Mouse (Mus musculus): ENCODE results near the gene Frmd4b. TPM values are rescaled to one million over a fixed set of nuclear protein-coding genes. Genes with fewer than 3 reads are reported as not detected.
A peak's percentile ranks its signal among the peaks of the same experiment; 100 is the strongest.

Frmd4b gene
- polyA plus RNA-seq, 1 experiment from 2014 or later: 27.1 TPM

DNA sequence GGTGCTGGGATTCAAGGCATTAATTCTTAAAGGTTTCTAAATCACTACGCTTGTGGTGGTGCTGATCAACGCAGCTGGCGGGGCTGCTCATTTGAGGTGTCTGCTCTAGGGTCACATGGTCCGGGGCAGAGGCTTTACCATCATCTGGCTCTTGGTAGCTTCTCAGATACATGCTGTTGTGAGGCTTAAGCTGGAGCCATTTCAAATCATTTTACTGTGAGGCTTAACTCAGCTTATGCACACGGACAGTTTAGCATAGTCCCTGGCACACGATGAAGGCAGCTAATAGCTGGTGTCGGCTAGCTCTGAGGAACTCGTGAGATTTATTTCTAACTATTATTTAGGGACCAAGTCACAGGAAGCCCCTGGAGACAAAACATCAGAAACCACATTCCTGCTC is 65.5 kb downstream of the Frmd4b start:
- WGBS: 58% methylated on average over 8 of the region's 8 CpGs
- ATAC-seq: 0 out of 2 replicates have a peak, but pooled peaks have one; percentile 45
- Histone ChIP-seq H3K4me2 (replicated peaks) (no peak overlapping the region), H3K27me3 (no peaks in the 10 kb centered on the region), H3K4me3 (replicated peaks) (no peak overlapping the region), H3K36me3 (peaks cover 3% of the 10 kb centered on the region; the same call in 1 of the 2 replicates), H3K9me3 (peaks cover 7% of the 10 kb centered on the region), H3K9ac (replicated peaks) (no peak overlapping the region), H3K4me1 (replicated peaks) (peaks cover 32% of the 10 kb centered on the region), H3K27ac (peak overlapping the region; percentile 62)

GRCm38 (mm10) chr6:97551161-97551560 is 66.2 kb downstream of the Frmd4b start:
- 90% methylated on average over 4 of the region's 4 CpGs for WGBS
- H3K27me3 ChIP-seq: no peaks in the 10 kb centered on the region
- no peak overlapping the region for H3K4me3 ChIP-seq (replicated peaks)
- H3K36me3 ChIP-seq: peaks cover 3% of the 10 kb centered on the region; the same call in 1 of the 2 replicates
- peaks cover 9% of the 10 kb centered on the region for H3K9me3 ChIP-seq
- peaks cover 25% of the 10 kb centered on the region for H3K4me1 ChIP-seq (replicated peaks)
- no peak overlapping the region for H3K27ac ChIP-seq
- no peak overlapping the region for H3K9ac ChIP-seq (replicated peaks)
- ATAC-seq: no peak
- no peak overlapping the region for H3K4me2 ChIP-seq (replicated peaks)

- H3K27ac ChIP-seq: no peak overlapping the region
- ATAC-seq: no peak
- H3K9me3 ChIP-seq: no peaks in the 10 kb centered on the region
- peaks cover 6% of the 10 kb centered on the region for H3K4me1 ChIP-seq (replicated peaks)
- H3K9ac ChIP-seq (replicated peaks): no peak overlapping the region
- no peak overlapping the region for H3K4me3 ChIP-seq (replicated peaks)
- no peaks in the 10 kb centered on the region for H3K27me3 ChIP-seq
- no peak overlapping the region for H3K4me2 ChIP-seq (replicated peaks)
- WGBS: 79% methylated on average over 2 of the region's 2 CpGs
- H3K36me3 ChIP-seq: no peaks in the 10 kb centered on the region
These were observed 76.9 kb downstream of the Frmd4b start for GRCm38 (mm10) chr6:97540458-97540857.

GRCm38 (mm10) chr6:97535763-97536445 is 81.4 kb downstream of the Frmd4b start:
- H3K27ac ChIP-seq: peak overlapping the region; percentile 48; the same call in 1 of the 2 replicates
- no peak overlapping the region for H3K9ac ChIP-seq (replicated peaks)
- H3K36me3 ChIP-seq: no peaks in the 10 kb centered on the region
- ATAC-seq: peak; percentile 68
- no peak overlapping the region for H3K4me2 ChIP-seq (replicated peaks)
- H3K27me3 ChIP-seq: no peaks in the 10 kb centered on the region
- WGBS: 65% methylated on average over 9 of the region's 9 CpGs
- no peak overlapping the region for H3K4me3 ChIP-seq (replicated peaks)
- H3K4me1 ChIP-seq (replicated peaks): peaks cover 6% of the 10 kb centered on the region
- no peaks in the 10 kb centered on the region for H3K9me3 ChIP-seq

DNA sequence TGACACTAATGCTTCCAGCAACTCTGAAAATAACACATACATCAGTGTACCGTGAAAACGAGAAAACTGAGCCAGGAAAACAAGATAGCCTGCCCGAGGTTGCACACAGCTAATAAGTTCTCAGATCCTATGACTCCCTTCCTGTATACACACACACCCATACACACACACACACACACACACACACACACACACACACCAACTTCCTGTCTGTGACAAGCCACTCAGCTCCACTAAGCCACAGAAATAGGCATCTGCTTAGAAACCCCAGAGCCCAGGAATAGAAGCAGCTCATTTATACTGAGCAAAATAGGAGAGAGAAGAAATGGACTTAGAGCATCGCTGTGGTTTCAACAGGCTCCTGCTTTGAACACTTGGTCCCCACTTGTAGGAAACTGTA is 86.3 kb downstream of the Frmd4b start:
- Histone ChIP-seq H3K4me1 (replicated peaks) (peaks cover 19% of the 10 kb centered on the region), H3K27me3 (no peaks in the 10 kb centered on the region), H3K9ac (replicated peaks) (no peak overlapping the region), H3K36me3 (no peaks in the 10 kb centered on the region), H3K4me2 (replicated peaks) (no peak overlapping the region), H3K4me3 (replicated peaks) (no peak overlapping the region), H3K27ac (no peak overlapping the region), H3K9me3 (no peaks in the 10 kb centered on the region)
- WGBS: 83% methylated on average over 4 of the region's 4 CpGs
- ATAC-seq: no peak

- Histone ChIP-seq H3K9me3 (no peaks in the 10 kb centered on the region), H3K9ac (replicated peaks) (no peak overlapping the region), H3K4me3 (replicated peaks) (no peak overlapping the region), H3K4me2 (replicated peaks) (peak overlapping the region; percentile 27), H3K36me3 (no peaks in the 10 kb centered on the region), H3K4me1 (replicated peaks) (peaks cover 24% of the 10 kb centered on the region), H3K27ac (peak overlapping the region; percentile 53), H3K27me3 (no peaks in the 10 kb centered on the region)
- ATAC-seq: peak; percentile 81
- 14% methylated on average over 15 of the region's 15 CpGs for WGBS
These were observed 88.2 kb downstream of the Frmd4b start for GRCm38 (mm10) chr6:97528961-97529680.

- Histone ChIP-seq H3K4me2 (replicated peaks) (no peak overlapping the region), H3K9ac (replicated peaks) (no peak overlapping the region), H3K9me3 (no peaks in the 10 kb centered on the region), H3K4me1 (replicated peaks) (peaks cover 41% of the 10 kb centered on the region), H3K4me3 (replicated peaks) (no peak overlapping the region), H3K27me3 (no peaks in the 10 kb centered on the region), H3K36me3 (no peaks in the 10 kb centered on the region), H3K27ac (no peak overlapping the region)
- ATAC-seq: no peak
- WGBS: 24% methylated on average over 8 of the region's 8 CpGs
These were observed 91.2 kb downstream of the Frmd4b start for GRCm38 (mm10) chr6:97526092-97526491.

- H3K4me3 ChIP-seq (replicated peaks): no peak overlapping the region
- no peak overlapping the region for H3K9ac ChIP-seq (replicated peaks)
- H3K36me3 ChIP-seq: no peaks in the 10 kb centered on the region
- H3K9me3 ChIP-seq: no peaks in the 10 kb centered on the region
- H3K27ac ChIP-seq: no peak overlapping the region
- H3K27me3 ChIP-seq: no peaks in the 10 kb centered on the region
- peak; percentile 56 for ATAC-seq
- WGBS: under 1% methylated on average over 11 of the region's 11 CpGs
- peaks cover 34% of the 10 kb centered on the region for H3K4me1 ChIP-seq (replicated peaks)
- H3K4me2 ChIP-seq (replicated peaks): no peak overlapping the region
These were observed 94.2 kb downstream of the Frmd4b start for GRCm38 (mm10) chr6:97523118-97523517.

DNA sequence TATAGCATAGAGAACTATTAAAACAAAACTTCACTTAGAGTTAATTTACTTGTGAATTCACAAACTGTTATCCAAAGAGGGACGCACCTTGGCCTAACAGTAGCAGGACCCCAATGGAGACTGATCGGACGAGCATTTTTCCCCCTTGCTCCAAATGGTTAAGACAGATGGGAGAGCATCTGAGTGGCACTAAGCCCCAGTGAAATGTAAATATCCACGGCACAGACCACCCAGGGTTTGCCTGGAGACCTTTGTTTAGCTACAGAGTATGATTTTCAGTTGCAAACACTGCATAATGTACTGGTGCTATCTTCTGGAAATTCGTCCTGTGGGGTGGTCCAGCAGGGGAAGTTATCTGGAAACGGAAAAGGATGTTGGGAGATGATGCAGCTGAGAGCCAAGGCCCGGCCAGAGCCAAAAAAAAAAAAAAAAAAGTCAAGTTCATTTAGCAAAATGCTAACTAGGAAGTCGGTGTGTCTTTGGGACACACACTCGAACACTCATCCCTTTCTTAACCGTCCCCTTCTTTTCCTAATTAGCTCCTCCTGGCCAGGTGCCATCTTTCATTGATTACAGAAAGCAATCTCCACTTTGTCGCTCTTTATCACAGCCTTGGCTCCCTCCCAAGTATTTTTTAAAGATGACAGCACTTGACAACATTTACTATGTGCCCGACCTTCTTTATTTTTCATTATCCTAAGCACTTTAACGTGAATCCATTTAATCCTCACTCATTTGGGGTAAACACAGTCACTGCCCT is 95.9 kb downstream of the Frmd4b start:
- Histone ChIP-seq H3K4me1 (replicated peaks) (peaks cover 42% of the 10 kb centered on the region), H3K36me3 (no peaks in the 10 kb centered on the region), H3K27ac (peak overlapping the region; percentile 25; the same call in 1 of the 2 replicates), H3K27me3 (no peaks in the 10 kb centered on the region), H3K4me2 (replicated peaks) (no peak overlapping the region), H3K4me3 (replicated peaks) (no peak overlapping the region), H3K9me3 (no peaks in the 10 kb centered on the region), H3K9ac (replicated peaks) (no peak overlapping the region)
- 38% methylated on average over 13 of the region's 13 CpGs for WGBS
- no peak for ATAC-seq

DNA sequence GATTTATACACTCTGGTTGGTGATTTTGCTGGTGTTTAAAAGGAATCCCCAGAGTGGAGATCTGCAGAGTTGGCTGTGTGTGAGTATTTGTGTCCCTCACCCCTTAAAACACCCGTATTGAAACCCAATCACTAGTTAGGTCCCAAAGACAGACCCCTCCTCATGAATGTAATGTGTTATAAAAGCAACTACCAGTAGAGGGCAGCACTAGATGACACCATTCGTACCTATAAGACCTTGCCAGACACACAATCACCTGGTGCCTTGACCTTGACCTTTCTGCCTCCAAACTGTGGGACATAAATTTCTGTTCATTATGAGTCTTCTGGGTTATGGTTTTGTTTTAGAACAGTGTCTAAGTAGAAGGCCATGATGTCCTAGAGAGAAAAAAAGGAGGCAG is 96.8 kb downstream of the Frmd4b start:
- H3K4me2 ChIP-seq (replicated peaks): no peak overlapping the region
- no peaks in the 10 kb centered on the region for H3K9me3 ChIP-seq
- H3K27me3 ChIP-seq: no peaks in the 10 kb centered on the region
- H3K27ac ChIP-seq: no peak overlapping the region
- H3K36me3 ChIP-seq: no peaks in the 10 kb centered on the region
- no peak overlapping the region for H3K4me3 ChIP-seq (replicated peaks)
- H3K9ac ChIP-seq (replicated peaks): no peak overlapping the region
- WGBS: 18% methylated on average over 2 of the region's 2 CpGs
- H3K4me1 ChIP-seq (replicated peaks): peaks cover 42% of the 10 kb centered on the region
- no peak for ATAC-seq

- 87% methylated on average over 10 of the region's 10 CpGs for WGBS
- Histone ChIP-seq H3K4me1 (replicated peaks) (peaks cover 40% of the 10 kb centered on the region), H3K4me3 (replicated peaks) (no peak overlapping the region), H3K4me2 (replicated peaks) (no peak overlapping the region), H3K27me3 (no peaks in the 10 kb centered on the region), H3K9me3 (no peaks in the 10 kb centered on the region), H3K27ac (no peak overlapping the region), H3K36me3 (no peaks in the 10 kb centered on the region), H3K9ac (replicated peaks) (no peak overlapping the region)
- no peak for ATAC-seq
These were observed 97.8 kb downstream of the Frmd4b start for GRCm38 (mm10) chr6:97519553-97519952.

DNA sequence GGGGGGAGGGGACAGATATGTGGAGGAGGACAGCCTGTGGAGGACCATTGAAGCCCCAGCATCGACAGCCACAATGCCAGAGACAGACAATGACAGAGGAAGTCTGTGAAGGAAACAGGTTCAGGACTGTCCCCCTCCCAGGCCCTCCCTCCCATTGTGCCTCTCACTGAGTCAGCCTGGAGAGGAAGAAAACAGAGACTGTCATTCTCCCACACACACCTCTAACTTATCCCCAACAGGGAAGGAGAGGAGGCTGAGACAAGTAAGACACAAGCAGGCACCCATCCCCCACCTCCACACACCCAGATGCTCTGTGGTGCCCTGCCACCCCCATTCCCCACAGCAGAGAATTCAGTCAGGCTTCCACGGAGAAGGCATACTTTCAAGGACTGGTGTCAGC is 98.9 kb downstream of the Frmd4b start:
- H3K4me3 ChIP-seq (replicated peaks): no peak overlapping the region
- peaks cover 34% of the 10 kb centered on the region for H3K4me1 ChIP-seq (replicated peaks)
- no peaks in the 10 kb centered on the region for H3K9me3 ChIP-seq
- H3K9ac ChIP-seq (replicated peaks): no peak overlapping the region
- H3K27me3 ChIP-seq: no peaks in the 10 kb centered on the region
- no peak overlapping the region for H3K4me2 ChIP-seq (replicated peaks)
- no peaks in the 10 kb centered on the region for H3K36me3 ChIP-seq
- ATAC-seq: no peak
- no peak overlapping the region for H3K27ac ChIP-seq
- WGBS: 14% methylated on average over 2 of the region's 2 CpGs

Measured in midbrain, embryonic 13.5 days (tissue).